Mouse (Mus musculus) gastrocnemius, postnatal 10 days (tissue): ENCODE results near the gene Dok5. TPM values are rescaled to one million over a fixed set of nuclear protein-coding genes. Genes with fewer than 3 reads are reported as not detected.

Experiments
- total RNA-seq, 2 experiments: library from RNA; stranded (reverse); gene quantifications; 2 replicates each; pipeline ENCODE4 v1.2.3; 2021

The Dok5 gene
- total RNA-seq, 2 experiments from 2014 or later, result 20.1 to 24.0 TPM

Other genes starting within 250 kb of the Dok5 start
- gene Pfdn4, start 235.4 kb upstream of the Dok5 start, total RNA-seq, result 10 to 100 TPM; 21.9 to 25.9 TPM
- gene Cyp24a1, start 234.7 kb upstream of the Dok5 start, total RNA-seq, result not detected
- gene 4930470P17Rik, start 129.8 kb upstream of the Dok5 start, total RNA-seq, result not detected